ENCODE assay signal across 29 mouse cellular contexts in genomic region chr7:122163766-122164165, GRCm38 (mm10). TPM values are rescaled to one million over a fixed set of nuclear protein-coding genes. Genes with fewer than 3 reads are reported as not detected.
"Had no signal": no experiment of that assay in that cellular context is flagged by ENCODE, and none has a peak within 500 bp of the region (broad histone marks: within the 10 kb centered on the region; RNA-seq: fewer than 3 reads in every experiment).

No protein-coding gene starts in this region.

- H3K4me3 ChIP-seq: embryonic facial prominence, embryonic 10.5 days; embryonic facial prominence, embryonic 12.5 days; embryonic facial prominence, embryonic 13.5 days; embryonic facial prominence, embryonic 15.5 days; forebrain, embryonic 10.5 days; forebrain, embryonic 12.5 days; forebrain, embryonic 13.5 days; forebrain, embryonic 15.5 days; gastrocnemius, adult 2 months; heart, adult 2 months had no signal

- H3K4me2 ChIP-seq: embryonic facial prominence, embryonic 12.5 days; embryonic facial prominence, embryonic 13.5 days; embryonic facial prominence, embryonic 15.5 days; forebrain, embryonic 12.5 days; forebrain, embryonic 13.5 days; forebrain, embryonic 15.5 days had no signal

- H3K27me3 ChIP-seq: embryonic facial prominence, embryonic 12.5 days; embryonic facial prominence, embryonic 13.5 days; embryonic facial prominence, embryonic 15.5 days; forebrain, embryonic 12.5 days; forebrain, embryonic 13.5 days; forebrain, embryonic 15.5 days had no signal

- DNase-seq: cerebellum, adult 2 months; cerebellum, adult 8-10 months; cerebellum, adult 9-10 months; cerebellum, adult 9-11 months; cerebellum, postnatal 10 days; cerebellum, postnatal 14 days; cerebellum, postnatal 25 days; cerebellum, postnatal 36 days; embryo, embryonic 11 days; forebrain, postnatal 0 days; gastrocnemius, adult 2 months; gastrocnemius, postnatal 10 days; gastrocnemius, postnatal 14 days; gastrocnemius, postnatal 25 days; gastrocnemius, postnatal 36 days; heart, adult 11 months; heart, adult 18-20 months; heart, adult 2 months had no signal

RNA-seq across cellular contexts. Expression of gene Ern2, which starts 22.2 kb away (rescaled TPM):
- polyA plus RNA-seq: embryonic facial prominence, embryonic 11.5 days; embryonic facial prominence, embryonic 12.5 days; embryonic facial prominence, embryonic 13.5 days; embryonic facial prominence, embryonic 15.5 days; erythroblast, embryonic 14.5 days; forebrain, embryonic 10.5 days had no signal

RNA-seq across cellular contexts. Expression of gene Chp2, which starts 55.5 kb away (rescaled TPM):
- polyA plus RNA-seq: embryonic facial prominence, embryonic 10.5 days; embryonic facial prominence, embryonic 11.5 days; embryonic facial prominence, embryonic 12.5 days; embryonic facial prominence, embryonic 13.5 days; erythroblast, embryonic 14.5 days; forebrain, embryonic 10.5 days; forebrain, embryonic 11.5 days had no signal
